Mouse (Mus musculus) frontal cortex, adult 2 months (tissue): ENCODE results near the gene Slc30a5. TPM values are rescaled to one million over a fixed set of nuclear protein-coding genes. Genes with fewer than 3 reads are reported as not detected.

Experiments used
- DNase-seq, 2 experiments: peaks; one replicate each; pipeline ENCODE4 v3.0.0; 2022; ENCODE audit warnings: low spot score in 1 of 2; ENCODE audit errors: extremely low spot score in 1 of 2
- polyA plus RNA-seq: library from polyadenylated mRNA; depleted of rRNA; stranded (reverse); fragments of >200 nt; gene quantifications from 2 replicates; pipeline ENCODE4 v1.2.3, GENCODE M21; 2012; rRNA removed

Slc30a5 gene
- polyA plus RNA-seq, 1 experiment, result 42.0 TPM

GRCm38 (mm10) chr13:100775252-100776055 is 57.8 kb downstream of the Slc30a5 start, which contains the start of gene Cenph:
TSS of gene Cenph (minus strand) at chr13:100775899.
- peak; percentile 57 to 84 for DNase-seq

- DNase-seq, result no peak
Measured at GRCm38 (mm10) chr13:100774704-100775103, 58.5 kb downstream of the Slc30a5 start.

GRCm38 (mm10) chr13:100755329-100755728 is 77.9 kb downstream of the Slc30a5 start:
- DNase-seq, result no peak

GRCm38 (mm10) chr13:100754186-100754585 is 79.0 kb downstream of the Slc30a5 start:
- no peak for DNase-seq

- DNase-seq, result no peak
Measured at GRCm38 (mm10) chr13:100753011-100753410, 80.2 kb downstream of the Slc30a5 start.

Other genes with a start within 250 kb of the Slc30a5 start
- 1.2 and 1.3 TPM in 2 replicates for gene Marveld2, start 216.5 kb downstream of the Slc30a5 start, polyA plus RNA-seq
- 139 and 148 TPM in 2 replicates for gene Ak6, start 182.4 kb downstream of the Slc30a5 start, polyA plus RNA-seq
- 14.2 and 14.5 TPM in 2 replicates for gene Rad17, start 182.4 kb downstream of the Slc30a5 start, polyA plus RNA-seq
- 19.4 and 21.2 TPM in 2 replicates for gene Taf9, start 181.8 kb downstream of the Slc30a5 start, polyA plus RNA-seq
- 0.67 and 0.84 TPM in 2 replicates for gene Ccdc125, start 163.7 kb downstream of the Slc30a5 start, polyA plus RNA-seq
- 18.6 and 22.2 TPM in 2 replicates for gene Cdk7, start 102.5 kb downstream of the Slc30a5 start, polyA plus RNA-seq
- gene Mrps36, start 88.8 kb downstream of the Slc30a5 start, polyA plus RNA-seq, result 79.5 and 83.3 TPM in 2 replicates
- 1.7 TPM in 2 replicates for gene Cenph, start 57.5 kb downstream of the Slc30a5 start, polyA plus RNA-seq
- gene Ccnb1, start 46.9 kb downstream of the Slc30a5 start, polyA plus RNA-seq, result 1.5 and 1.6 TPM in 2 replicates